Mouse (Mus musculus) heart, postnatal 25 days (tissue): ENCODE measurements around the gene Gm2016. TPM values are rescaled to one million over a fixed set of nuclear protein-coding genes. Genes with fewer than 3 reads are reported as not detected.
"Not testable (repeated sequence)": the region's sequence is repeated elsewhere in the genome, so short reads cannot be mapped to it uniquely, and the experiment has no call there.

Experiments used
- DNase-seq: peaks from one replicate; pipeline ENCODE4 v3.0.0; 2022; ENCODE audit warnings: low spot score
- intact Hi-C: fragments of 180-260 bp; cut with DNase I; formaldehyde crosslinking; loops from one replicate; pipeline ENCODE4 v1.15.1; 2025
- total RNA-seq, 2 experiments: library from RNA; stranded (reverse); gene quantifications; 2 replicates each; pipeline ENCODE4 v1.2.3; 2021

Gm2016 gene
- not detected for total RNA-seq

DNA sequence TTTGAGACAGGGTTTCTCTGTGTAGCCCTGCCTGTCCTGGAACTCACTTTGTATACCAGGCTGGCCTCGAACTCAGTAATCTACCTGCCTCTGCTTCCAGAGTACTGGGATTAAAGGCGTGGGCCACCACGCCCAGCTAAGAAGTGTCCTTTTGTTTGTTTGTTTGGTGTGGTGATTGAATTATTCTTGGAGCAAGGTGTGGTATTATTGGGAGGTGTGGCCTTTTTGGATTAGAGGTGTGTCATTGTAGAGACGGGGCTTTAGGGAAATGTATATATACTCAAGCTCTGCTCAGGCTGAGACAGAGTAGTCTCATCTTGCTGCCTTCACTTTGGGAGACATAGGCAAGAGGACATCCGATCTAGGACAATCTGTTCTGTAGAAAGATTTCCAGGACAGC is at the start of gene Gm2016:
Gene Gm2016, plus strand, starts transcription at position 301 of the 400 bp plus-strand sequence.
- intact Hi-C loops, DNase-seq: not testable (repeated sequence)

DNA sequence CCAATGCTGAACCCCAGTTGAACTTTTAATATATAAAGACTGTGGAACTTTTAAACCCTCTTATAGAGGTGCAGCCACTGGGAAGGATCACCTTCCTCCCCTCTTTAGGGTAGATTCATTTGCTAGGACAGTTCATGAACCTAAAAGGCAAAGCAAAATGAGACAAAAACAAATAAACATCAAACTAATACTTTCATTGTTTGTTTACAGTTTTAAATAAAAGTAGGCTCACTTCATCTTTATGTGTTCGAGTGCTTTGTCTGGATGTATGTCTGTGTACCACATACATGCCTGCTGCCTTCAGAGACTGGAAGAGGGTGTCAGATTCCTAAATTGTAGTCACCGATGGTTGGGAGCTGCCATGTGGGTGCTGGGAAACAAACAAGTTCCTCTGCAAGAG is 31.6 kb upstream of the Gm2016 start, which contains the start of gene Gm2001:
Gene Gm2001, minus strand, starts transcription at position 101 of the 400 bp plus-strand sequence.
- DNase-seq, intact Hi-C loops: not testable (repeated sequence)

DNA sequence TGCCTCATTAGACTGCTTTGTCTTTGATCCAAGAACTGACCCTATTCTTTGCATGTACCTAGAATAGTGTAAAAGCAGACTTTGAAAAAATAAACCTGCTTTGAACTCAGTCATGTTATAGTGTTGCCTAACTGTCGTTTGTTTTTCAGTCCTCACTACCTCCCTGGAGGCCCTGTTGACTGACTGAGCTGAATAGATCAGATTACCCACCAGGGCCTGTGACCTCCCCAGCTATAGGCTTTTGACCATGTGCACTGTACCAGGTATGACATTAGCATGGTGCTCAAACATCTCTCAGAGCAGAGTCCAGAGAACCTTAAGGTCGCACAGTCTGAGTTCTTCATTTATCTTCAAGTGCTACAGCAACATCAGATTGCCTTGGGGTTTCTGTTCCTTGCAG is 23.2 kb upstream of the Gm2016 start:
- DNase-seq, intact Hi-C loops: not testable (repeated sequence)

DNA sequence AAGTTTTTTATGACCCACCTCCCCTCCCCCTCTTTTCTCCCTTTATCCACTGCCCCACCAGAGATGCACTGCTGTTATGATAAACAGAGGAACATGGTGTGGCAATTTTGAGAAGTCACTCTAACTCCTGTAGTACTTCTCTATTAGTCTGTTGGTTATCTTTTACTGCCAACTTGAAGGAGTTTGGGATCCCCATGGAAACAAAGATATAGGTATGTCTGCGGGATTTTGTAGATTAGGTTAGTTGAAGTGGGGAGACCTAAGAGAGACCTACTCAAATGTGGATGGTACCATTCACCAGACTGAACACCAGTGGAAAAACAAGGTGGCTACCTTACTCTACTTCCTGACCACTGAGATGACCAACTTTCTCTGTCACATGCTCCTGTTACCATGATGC is 17.8 kb upstream of the Gm2016 start:
- DNase-seq, intact Hi-C loops: not testable (repeated sequence)

DNA sequence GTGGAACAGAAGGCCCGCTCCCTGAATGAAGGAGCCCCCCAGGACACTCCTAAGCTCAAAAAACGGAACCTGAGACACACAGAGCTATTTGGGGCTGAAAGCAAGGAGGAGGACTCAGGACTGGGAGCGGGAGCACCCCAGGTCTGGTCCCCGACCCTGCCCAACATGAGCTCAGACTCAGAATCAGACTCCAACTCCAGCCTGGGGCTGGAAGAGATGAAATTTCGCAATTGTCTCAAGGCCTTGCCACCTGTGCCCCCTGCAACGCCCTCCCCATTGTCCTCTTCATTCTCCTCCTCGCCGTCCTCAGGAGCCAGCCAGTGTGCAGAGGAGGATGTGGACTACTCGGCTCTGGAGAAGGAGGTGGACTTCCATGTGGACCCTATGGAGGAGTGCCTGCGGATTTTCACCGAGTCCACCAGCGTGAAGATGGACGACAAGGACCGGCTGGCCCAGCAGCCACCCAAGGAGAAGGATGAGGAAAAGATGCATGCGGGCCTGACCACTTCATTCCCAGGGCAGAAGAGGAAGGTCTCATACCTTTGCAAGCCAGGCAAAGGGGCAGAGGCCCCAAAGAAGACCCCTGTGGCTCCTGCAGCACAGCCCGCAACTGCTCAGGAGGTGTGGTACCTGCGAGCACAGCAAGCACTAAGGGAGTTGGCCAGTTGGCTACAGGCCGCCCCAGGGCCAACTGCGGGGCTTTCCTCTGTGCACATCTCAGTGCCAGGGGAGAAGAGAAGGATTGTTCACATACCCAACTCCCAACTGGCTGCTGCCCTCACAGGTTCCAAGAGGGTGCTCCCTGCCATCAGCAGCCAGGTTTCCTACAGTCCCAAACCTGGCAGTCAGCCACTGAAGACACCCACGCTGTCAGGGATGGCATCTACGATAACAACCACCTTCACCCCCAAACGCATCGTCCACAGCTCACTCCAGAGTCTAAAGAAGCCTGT is 11.9 kb upstream of the Gm2016 start:
- intact Hi-C loops, DNase-seq: not testable (repeated sequence)

DNA sequence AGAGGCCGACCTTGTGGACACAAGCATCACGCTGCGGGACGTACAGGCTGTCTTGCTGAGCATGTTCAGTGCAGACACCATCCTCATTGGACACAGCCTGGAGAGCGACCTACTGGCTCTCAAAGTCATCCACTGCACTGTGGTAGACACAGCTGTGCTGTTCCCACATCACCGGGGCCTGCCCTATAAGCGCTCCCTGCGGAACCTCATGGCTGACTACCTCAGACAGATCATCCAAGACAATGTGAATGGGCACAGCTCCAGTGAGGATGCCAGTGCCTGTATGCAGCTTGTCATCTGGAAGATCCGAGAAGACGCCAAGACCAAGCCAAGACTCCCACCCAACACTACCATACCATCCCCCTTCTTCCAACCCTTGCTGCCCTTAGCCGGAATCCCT is 10.2 kb upstream of the Gm2016 start:
- intact Hi-C loops, DNase-seq: not testable (repeated sequence)

DNA sequence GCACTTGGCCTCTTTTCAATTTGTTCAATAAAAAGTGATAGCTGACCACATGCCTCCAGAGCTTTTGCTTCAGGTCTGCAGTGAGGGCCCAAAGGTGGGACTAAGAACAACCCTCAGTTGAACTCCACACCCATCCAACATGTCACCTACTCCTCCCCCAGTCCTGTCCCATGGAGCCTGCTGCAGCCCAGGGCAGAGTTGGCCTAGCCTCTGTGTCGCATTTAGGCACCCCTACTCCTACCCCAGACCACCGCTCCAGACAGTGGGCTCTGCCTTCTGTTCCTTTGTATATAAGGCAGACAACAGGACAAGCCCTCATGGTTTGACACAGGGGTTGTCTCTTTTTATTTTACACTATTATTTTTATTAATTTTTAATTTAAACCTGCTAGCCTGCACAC is 9.8 kb upstream of the Gm2016 start:
- intact Hi-C loops, DNase-seq: not testable (repeated sequence)

DNA sequence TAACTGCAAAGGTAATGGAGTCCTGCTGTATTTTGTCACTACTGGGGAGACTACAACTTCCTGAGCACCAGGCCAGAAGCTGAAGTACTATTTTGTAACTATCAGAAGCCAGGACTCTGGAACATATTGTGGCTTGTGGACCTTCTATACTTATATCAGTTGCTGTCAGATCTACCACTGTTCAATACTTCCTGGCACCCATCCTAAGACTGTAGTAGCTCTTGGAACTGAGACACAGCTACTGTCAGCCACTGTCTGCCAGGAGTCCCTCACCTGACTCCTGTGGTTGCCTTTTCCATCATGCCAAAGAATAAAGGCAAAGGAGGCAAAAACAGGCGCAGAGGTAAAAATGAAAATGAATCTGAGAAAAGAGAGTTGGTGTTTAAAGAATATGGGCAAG is 21.2 kb downstream of the Gm2016 start, which contains the start of gene Gm2022:
Gene Gm2022, plus strand, starts transcription at position 301 of the 400 bp plus-strand sequence.
- intact Hi-C loops, result loop anchor here (10.0 kb wide), 1 partner anchor 240 kb away; no protein-coding TSS in a partner anchor
- DNase-seq, result not testable (repeated sequence)

DNA sequence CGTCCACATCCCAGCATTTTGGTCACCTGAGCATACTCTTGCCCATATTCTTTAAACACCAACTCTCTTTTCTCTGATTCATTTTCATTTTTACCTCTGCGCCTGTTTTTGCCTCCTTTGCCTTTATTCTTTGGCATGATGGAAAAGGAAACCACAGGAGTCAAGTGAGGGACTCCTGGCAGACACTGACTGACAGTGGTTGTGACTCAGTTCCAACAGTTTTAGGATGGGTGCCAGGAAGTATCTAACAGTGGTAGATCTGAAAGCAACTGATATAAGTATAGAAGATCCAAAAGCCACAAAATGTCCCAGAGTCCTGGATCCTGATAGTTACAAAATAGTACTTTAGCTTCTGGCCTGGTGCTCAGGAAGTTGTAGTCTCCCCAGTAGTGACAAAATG is 45.8 kb downstream of the Gm2016 start, which contains the start of gene Gm2035:
Gene Gm2035, minus strand, starts transcription at position 137 of the 400 bp plus-strand sequence.
- DNase-seq, intact Hi-C loops: not testable (repeated sequence)

Other genes with a start within 250 kb of the Gm2016 start
- gene Gm16381, start 229.5 kb upstream of the Gm2016 start, total RNA-seq, result not detected
- gene Gm21319, start 98.3 kb upstream of the Gm2016 start, total RNA-seq, result not detected
- not detected for gene Gm21936, start 78.6 kb upstream of the Gm2016 start, total RNA-seq
- gene BB287469, start 57.5 kb upstream of the Gm2016 start, total RNA-seq, result not detected
- not detected for gene Gm2001, start 31.7 kb upstream of the Gm2016 start, total RNA-seq
- not detected for gene Gm2022, start 21.3 kb downstream of the Gm2016 start, total RNA-seq
- not detected for gene Gm2035, start 45.8 kb downstream of the Gm2016 start, total RNA-seq
- gene Gm2042, start 80.0 kb downstream of the Gm2016 start, total RNA-seq, result not detected
- gene Gm2075, start 137.8 kb downstream of the Gm2016 start, total RNA-seq, result not detected
- gene Gm6803, start 144.7 kb downstream of the Gm2016 start, total RNA-seq, result not detected
- not detected for gene Gm2056, start 152.9 kb downstream of the Gm2016 start, total RNA-seq
- not detected for gene Gm16368, start 209.6 kb downstream of the Gm2016 start, total RNA-seq